Mouse (Mus musculus): ENCODE data around the gene Rere. TPM values are rescaled to one million over a fixed set of nuclear protein-coding genes. Genes with fewer than 3 reads are reported as not detected.

Rere gene
- polyA plus RNA-seq, 1 experiment from 2014 or later = 31.9 TPM

DNA sequence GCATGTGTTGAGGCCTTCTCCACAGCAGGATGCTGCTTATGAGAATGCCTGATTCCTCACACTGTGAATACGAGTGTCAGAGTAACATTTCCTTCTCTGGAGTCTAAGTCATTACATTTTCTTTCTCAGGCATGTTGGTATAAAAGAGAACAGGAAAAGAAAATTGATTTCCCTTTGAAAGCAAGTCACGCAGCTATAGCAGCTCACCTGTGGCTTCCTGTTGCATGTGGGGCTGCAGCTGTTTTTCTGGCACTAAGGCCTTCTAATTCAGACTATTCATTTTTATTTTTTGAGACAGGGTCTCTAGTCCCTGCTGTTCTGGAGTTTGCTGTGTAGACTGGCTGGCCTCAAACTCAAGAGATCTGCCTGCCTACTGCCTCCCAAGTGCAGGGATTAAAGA lies 117.6 kb downstream of the Rere start:
- Histone ChIP-seq H3K27me3 (no peaks in the 10 kb centered on the region), H3K36me3 (no peaks in the 10 kb centered on the region), H3K27ac (no peak overlapping the region), H3K9me3 (no peaks in the 10 kb centered on the region), H3K4me3 (no peak overlapping the region), H3K4me1 (peaks cover 62% of the 10 kb centered on the region), H3K9ac (no peak overlapping the region), H3K4me2 (no peak overlapping the region)
- 66% methylated on average over 2 of the region's 2 CpGs for WGBS
- ATAC-seq (ENCODE audit: borderline replicate concordance, extremely low read depth, low FRiP score, low TSS enrichment) = no peak

DNA sequence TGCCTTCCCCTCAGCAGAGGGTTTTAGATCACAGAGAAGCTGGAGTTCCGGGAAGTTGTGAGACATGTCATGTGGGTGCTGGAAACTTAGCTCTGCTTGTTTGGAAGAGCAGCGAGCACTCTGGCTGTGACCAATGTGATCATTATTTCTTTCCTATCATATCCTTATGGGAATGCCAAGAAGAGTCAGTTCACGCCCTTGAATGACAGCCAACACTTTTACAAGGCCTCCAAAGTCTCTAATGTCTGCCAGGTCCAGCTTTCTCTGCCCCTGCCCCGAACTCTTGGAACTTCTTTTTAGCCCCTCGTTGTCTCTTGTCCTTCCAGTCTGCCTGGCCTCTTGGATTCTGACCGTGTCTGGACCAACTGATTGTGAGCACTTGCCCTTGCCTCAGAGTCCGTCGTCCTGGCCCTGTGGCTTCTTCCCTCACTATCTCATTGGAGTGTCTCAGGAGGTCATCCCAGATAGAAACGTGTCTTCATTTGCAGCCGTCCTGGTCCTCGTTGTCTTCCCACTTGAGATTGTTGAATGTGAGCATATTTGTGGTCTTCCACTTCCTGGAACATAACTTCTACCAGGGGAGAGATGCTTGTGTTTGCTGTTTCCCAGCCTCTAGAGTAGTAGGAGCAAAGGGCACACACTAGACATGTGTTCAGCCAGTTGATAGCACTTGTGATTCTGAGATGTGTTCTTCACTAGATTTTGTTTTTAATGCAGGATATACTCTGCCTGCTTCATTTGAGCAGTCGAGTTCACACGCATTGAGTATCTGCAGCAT lies 120.6 kb downstream of the Rere start:
- no peaks in the 10 kb centered on the region for H3K27me3 ChIP-seq
- H3K9me3 ChIP-seq = no peaks in the 10 kb centered on the region
- H3K4me2 ChIP-seq = no peak overlapping the region
- ATAC-seq (ENCODE audit: borderline replicate concordance, extremely low read depth, low FRiP score, low TSS enrichment) = no peak
- peaks cover 72% of the 10 kb centered on the region for H3K4me1 ChIP-seq
- WGBS = 31% methylated on average over 13 of the region's 13 CpGs
- H3K27ac ChIP-seq = peak overlapping the region; percentile 45; the same call in 1 of the 2 replicates
- H3K4me3 ChIP-seq = no peak overlapping the region
- no peaks in the 10 kb centered on the region for H3K36me3 ChIP-seq
- H3K9ac ChIP-seq = no peak overlapping the region

DNA sequence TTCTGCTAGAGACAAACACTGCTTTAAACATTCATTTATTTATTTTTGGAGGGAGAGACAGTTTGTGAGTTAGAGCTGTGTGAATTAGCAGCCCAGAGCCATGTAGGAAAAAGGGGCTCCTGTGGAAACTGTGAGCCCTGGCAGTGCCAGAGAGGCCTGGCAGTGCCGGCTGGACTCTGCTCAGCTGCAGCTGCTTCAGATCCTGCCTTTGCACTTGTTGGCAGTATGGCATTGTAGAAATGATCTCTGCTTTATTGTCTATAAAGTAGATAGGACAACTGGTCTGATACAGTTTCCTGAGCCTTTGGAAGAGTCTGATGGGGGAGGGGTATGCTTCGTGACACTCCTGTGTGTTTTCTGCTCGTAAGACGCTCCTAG lies 121.2 kb downstream of the Rere start:
- H3K4me3 ChIP-seq = no peak overlapping the region
- ATAC-seq (ENCODE audit: borderline replicate concordance, extremely low read depth, low FRiP score, low TSS enrichment) = no peak
- H3K4me1 ChIP-seq = peaks cover 67% of the 10 kb centered on the region
- H3K9ac ChIP-seq = no peak overlapping the region
- H3K9me3 ChIP-seq = no peaks in the 10 kb centered on the region
- H3K27me3 ChIP-seq = no peaks in the 10 kb centered on the region
- no peak overlapping the region for H3K27ac ChIP-seq
- H3K36me3 ChIP-seq = no peaks in the 10 kb centered on the region
- H3K4me2 ChIP-seq = no peak overlapping the region
- 60% methylated on average over 4 of the region's 4 CpGs for WGBS

DNA sequence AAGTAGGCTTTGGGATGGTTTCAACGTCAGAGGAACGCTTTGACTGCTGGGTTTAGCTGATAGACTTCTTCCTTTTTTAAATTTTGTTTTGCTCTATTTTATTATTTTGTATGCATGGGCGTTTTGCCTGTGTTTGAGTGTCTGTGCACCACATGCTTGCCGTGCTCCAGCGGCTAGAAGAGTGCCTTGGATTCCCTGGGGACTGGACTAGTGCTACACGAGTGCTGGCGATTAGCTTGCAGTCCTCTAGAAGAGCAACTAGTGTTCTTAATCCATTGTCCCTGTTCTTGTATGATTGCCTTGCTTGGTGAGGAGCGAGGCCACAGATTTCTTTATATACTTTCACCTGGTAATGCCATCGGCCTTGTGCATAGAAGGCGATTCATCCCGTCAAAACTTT lies 122.5 kb downstream of the Rere start:
- H3K9me3 ChIP-seq = no peaks in the 10 kb centered on the region
- H3K4me1 ChIP-seq = peaks cover 66% of the 10 kb centered on the region
- H3K36me3 ChIP-seq = no peaks in the 10 kb centered on the region
- no peak overlapping the region for H3K9ac ChIP-seq
- peak overlapping the region; percentile 3; the same call in 1 of the 2 replicates for H3K27ac ChIP-seq
- H3K4me3 ChIP-seq = no peak overlapping the region
- H3K4me2 ChIP-seq = no peak overlapping the region
- ATAC-seq (ENCODE audit: borderline replicate concordance, extremely low read depth, low FRiP score, low TSS enrichment) = no peak
- 54% methylated on average over 11 of the region's 11 CpGs for whole genome bisulfite sequencing
- H3K27me3 ChIP-seq = no peaks in the 10 kb centered on the region

DNA sequence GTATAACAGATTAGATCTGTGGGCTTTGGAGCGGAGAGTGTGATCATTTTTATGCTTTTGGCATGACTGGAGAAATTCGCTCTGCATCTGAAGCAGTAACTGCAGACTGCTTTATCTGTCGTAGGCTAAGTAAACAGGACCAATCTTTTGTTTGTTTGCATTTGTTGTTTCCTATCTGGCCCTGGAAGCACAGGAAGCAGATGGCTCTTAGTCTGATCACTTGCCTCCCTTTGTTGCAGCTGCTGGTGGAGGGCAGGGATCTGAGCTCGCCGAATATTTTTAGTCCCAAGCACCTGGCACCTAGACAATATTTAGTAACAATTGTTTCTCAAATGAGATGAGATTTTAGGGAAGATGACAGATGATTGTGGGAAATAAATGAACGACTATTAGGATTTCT lies 123.1 kb downstream of the Rere start:
- Histone ChIP-seq H3K9me3 (no peaks in the 10 kb centered on the region), H3K36me3 (no peaks in the 10 kb centered on the region), H3K27ac (peak overlapping the region; percentile 3; the same call in 1 of the 2 replicates), H3K4me3 (no peak overlapping the region), H3K4me1 (peaks cover 66% of the 10 kb centered on the region), H3K27me3 (no peaks in the 10 kb centered on the region), H3K4me2 (no peak overlapping the region), H3K9ac (no peak overlapping the region)
- 26% methylated on average over 6 of the region's 6 CpGs for WGBS
- 0 out of 2 replicates have a peak, but pooled peaks have one; percentile 27 for ATAC-seq (ENCODE audit: borderline replicate concordance, extremely low read depth, low FRiP score, low TSS enrichment)

DNA sequence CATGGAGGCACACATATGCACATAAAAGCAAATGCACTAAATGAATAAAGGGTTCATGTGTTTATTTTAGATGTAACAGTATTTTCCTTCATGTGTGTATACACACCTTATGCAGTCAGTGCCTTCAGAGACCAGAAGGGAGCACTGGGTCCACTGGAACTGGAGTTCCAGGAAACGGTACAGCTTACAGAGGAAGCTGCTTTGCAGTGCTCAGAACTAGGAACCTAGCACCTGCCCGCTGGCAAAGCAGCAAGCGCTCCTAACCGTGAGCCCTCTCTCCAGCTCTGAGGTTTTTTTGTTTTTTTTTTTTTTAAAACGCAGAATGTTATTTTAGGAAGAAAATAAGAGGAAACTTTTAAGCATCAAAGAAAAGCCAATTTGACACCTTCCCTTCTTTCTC lies 124.3 kb downstream of the Rere start:
- H3K4me3 ChIP-seq = no peak overlapping the region
- peaks cover 56% of the 10 kb centered on the region for H3K4me1 ChIP-seq
- no peaks in the 10 kb centered on the region for H3K9me3 ChIP-seq
- no peak overlapping the region for H3K4me2 ChIP-seq
- no peaks in the 10 kb centered on the region for H3K36me3 ChIP-seq
- WGBS = 55% methylated on average over 5 of the region's 5 CpGs
- no peak overlapping the region for H3K9ac ChIP-seq
- H3K27me3 ChIP-seq = no peaks in the 10 kb centered on the region
- ATAC-seq (ENCODE audit: borderline replicate concordance, extremely low read depth, low FRiP score, low TSS enrichment) = no peak
- no peak overlapping the region for H3K27ac ChIP-seq

DNA sequence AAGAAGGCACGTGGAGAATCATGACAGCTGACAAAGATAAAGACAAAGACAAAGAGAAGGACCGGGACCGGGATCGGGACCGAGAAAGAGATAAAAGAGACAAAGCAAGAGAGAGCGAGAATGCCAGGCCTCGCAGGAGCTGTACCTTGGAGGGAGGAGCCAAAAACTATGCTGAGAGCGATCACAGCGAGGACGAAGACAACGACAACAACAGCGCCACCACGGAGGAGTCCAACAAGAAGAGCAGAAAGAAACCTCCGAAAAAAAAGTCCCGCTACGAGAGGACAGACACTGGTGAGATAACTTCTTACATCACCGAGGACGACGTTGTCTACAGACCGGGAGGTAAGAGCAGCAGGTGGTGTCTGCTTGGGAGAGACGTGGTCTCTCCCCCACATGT lies 124.9 kb downstream of the Rere start:
- ATAC-seq (ENCODE audit: borderline replicate concordance, extremely low read depth, low FRiP score, low TSS enrichment) = no peak
- H3K4me1 ChIP-seq = peaks cover 51% of the 10 kb centered on the region
- H3K9ac ChIP-seq = no peak overlapping the region
- H3K36me3 ChIP-seq = no peaks in the 10 kb centered on the region
- no peak overlapping the region for H3K4me3 ChIP-seq
- H3K27me3 ChIP-seq = no peaks in the 10 kb centered on the region
- H3K9me3 ChIP-seq = no peaks in the 10 kb centered on the region
- no peak overlapping the region for H3K4me2 ChIP-seq
- whole genome bisulfite sequencing = 44% methylated on average over 21 of the region's 21 CpGs
- H3K27ac ChIP-seq = no peak overlapping the region

DNA sequence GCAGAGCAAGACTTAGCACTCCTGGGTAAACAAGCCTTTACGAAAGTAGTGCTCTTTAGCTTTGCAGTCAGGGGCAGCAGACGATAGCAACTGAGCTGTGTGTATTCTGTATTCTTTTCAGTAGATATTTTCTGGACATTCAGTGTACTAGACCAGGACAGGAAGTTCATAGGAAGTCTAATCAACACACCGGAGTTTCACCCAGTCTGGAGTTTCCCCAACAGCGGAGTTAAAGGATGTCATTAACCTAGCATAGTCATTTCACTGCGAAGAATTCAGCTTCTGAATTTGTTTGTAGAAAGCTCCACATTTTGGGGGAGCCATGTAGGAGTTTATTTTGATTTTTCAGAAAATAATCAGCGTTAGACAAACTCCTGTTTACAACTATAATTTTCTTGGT lies 125.4 kb downstream of the Rere start:
- Histone ChIP-seq H3K4me3 (no peak overlapping the region), H3K9me3 (no peaks in the 10 kb centered on the region), H3K4me1 (peaks cover 46% of the 10 kb centered on the region), H3K27me3 (no peaks in the 10 kb centered on the region), H3K36me3 (no peaks in the 10 kb centered on the region), H3K9ac (no peak overlapping the region), H3K27ac (no peak overlapping the region), H3K4me2 (no peak overlapping the region)
- ATAC-seq (ENCODE audit: borderline replicate concordance, extremely low read depth, low FRiP score, low TSS enrichment) = no peak
- WGBS = 64% methylated on average over 6 of the region's 6 CpGs

DNA sequence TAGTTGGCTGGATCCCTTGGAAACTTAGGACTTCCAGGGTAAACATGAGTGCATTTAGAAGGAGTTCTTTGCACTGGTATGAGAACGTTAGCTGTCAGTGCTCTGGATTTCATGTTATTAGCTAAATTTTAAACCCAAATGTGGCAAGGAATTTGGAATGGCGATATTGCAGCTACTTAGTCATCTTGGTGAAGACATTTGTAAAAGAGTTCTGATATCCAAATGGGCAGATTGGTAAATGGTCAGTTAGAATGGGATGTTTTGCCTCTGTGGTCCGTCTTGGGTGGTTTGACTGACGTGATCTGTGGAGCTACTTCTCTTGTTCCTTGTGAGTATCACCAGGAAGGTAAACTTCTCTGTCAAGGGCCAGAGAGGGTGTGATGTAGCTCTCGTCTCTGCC lies 132.8 kb downstream of the Rere start:
- H3K4me2 ChIP-seq = no peak overlapping the region
- H3K27me3 ChIP-seq = no peaks in the 10 kb centered on the region
- H3K36me3 ChIP-seq = no peaks in the 10 kb centered on the region
- peaks cover 13% of the 10 kb centered on the region; the same call in 1 of the 2 replicates for H3K4me1 ChIP-seq
- ATAC-seq (ENCODE audit: borderline replicate concordance, extremely low read depth, low FRiP score, low TSS enrichment) = no peak
- WGBS = 53% methylated on average over 5 of the region's 5 CpGs
- H3K4me3 ChIP-seq = no peak overlapping the region
- H3K9ac ChIP-seq = no peak overlapping the region
- H3K27ac ChIP-seq = no peak overlapping the region
- H3K9me3 ChIP-seq = no peaks in the 10 kb centered on the region

DNA sequence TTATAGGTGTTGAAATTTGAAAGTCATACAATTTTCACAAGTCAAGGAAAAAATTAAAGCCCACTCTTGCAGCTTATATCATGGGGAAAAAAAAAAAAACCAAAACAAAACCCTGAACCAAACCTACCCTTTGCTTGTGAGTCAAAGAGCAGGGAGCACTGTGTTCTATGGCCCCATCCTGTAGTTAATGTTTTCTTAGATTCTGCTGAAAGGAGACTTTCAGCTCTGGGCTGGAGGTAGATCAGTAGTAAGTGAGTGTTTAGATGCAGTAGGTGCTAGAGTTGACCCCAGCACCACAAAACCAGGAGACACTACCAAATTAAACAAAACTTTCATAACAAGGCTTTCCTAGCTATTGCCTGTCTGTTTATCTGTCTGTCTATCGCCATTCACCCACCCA lies 133.3 kb downstream of the Rere start:
- H3K4me3 ChIP-seq = no peak overlapping the region
- 0 out of 2 replicates have a peak overlapping the region, but pooled peaks have one; percentile 9 for H3K27ac ChIP-seq
- H3K9ac ChIP-seq = no peak overlapping the region
- H3K36me3 ChIP-seq = no peaks in the 10 kb centered on the region
- H3K4me1 ChIP-seq = peaks cover 13% of the 10 kb centered on the region; the same call in 1 of the 2 replicates
- no peaks in the 10 kb centered on the region for H3K9me3 ChIP-seq
- no peak for ATAC-seq (ENCODE audit: borderline replicate concordance, extremely low read depth, low FRiP score, low TSS enrichment)
- WGBS = 83% methylated on average over 1 of the region's 1 CpGs
- H3K4me2 ChIP-seq = no peak overlapping the region
- H3K27me3 ChIP-seq = no peaks in the 10 kb centered on the region

DNA sequence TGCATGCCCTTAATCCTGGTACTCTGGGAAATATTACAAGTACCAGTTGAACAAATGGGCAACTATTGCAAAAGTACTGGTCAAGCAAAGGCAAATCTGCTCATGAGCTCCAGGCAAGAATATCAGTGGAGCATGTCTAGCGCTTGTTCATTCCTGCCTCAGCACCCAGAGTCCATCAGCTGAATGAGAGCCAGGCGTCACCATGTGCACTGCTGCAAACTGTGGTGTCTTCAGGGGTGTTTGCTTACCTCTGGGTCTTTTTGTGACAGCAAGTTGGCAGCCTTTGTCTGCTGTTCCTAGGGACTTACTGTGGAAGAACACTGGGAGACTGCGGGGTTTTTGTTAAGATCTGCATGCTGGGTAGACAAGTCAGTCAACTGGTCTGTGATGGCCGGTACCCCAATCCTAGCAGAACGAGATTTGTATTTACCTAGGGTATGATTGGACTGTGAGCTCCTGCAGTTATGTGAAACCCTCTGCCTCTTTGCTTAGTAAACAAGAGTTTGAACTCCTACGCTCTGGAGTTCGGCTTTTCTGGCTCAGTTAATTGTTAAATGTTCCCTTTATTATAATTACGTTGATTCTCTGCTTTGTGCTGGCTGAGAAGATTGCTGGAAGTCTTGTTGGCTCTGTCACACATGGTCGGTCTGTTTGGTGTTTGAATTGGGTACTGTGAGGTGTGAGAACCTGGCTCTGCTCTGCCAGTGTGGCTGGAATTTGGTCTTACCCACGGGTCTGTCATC lies 134.0 kb downstream of the Rere start:
- ATAC-seq (ENCODE audit: borderline replicate concordance, extremely low read depth, low FRiP score, low TSS enrichment) = no peak; the same call in 1 of the 2 replicates
- no peak overlapping the region for H3K4me3 ChIP-seq
- H3K27ac ChIP-seq = 0 out of 2 replicates have a peak overlapping the region, but pooled peaks have one; percentile 9
- WGBS = 57% methylated on average over 10 of the region's 10 CpGs
- no peaks in the 10 kb centered on the region for H3K27me3 ChIP-seq
- H3K4me1 ChIP-seq = peaks cover 13% of the 10 kb centered on the region; the same call in 1 of the 2 replicates
- H3K4me2 ChIP-seq = no peak overlapping the region
- H3K9ac ChIP-seq = no peak overlapping the region
- no peaks in the 10 kb centered on the region for H3K9me3 ChIP-seq
- no peaks in the 10 kb centered on the region for H3K36me3 ChIP-seq

DNA sequence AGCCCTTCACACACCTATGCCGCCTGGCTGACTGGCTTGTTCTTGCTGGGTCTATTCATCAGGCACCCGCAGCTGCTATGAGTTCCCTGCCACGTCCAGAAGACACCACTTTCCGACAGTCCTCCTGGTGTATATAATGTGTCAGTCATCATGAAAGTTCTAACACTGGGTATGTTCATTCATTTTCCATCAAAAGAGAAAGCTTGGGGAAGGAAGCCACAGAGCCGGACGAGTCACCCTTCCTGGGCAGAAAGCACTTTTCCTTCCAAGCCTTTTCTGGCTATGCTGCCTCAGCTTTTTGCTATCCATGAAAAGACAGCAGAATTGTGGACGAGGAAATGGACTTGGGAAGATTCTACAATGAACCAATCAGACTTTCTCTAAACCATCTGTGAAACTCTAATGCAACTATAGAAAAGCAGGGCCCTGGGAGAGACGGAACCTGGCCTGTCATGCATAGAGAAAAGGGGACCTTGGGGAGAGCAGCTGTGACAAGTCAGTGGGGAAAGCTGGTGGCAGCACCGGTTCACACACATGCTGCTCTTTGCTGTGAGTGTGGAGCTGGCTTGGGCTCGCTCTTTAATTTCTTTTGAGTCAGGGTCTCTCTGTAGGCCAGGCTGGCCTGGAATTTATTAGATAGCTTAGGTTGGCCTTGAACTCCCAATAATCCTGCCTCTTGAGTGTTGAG lies 139.3 kb downstream of the Rere start:
- Histone ChIP-seq H3K9me3 (no peaks in the 10 kb centered on the region), H3K4me1 (no peaks in the 10 kb centered on the region), H3K9ac (no peak overlapping the region), H3K36me3 (no peaks in the 10 kb centered on the region), H3K27ac (no peak overlapping the region), H3K27me3 (no peaks in the 10 kb centered on the region), H3K4me3 (no peak overlapping the region), H3K4me2 (no peak overlapping the region)
- 73% methylated on average over 10 of the region's 10 CpGs for WGBS
- no peak for ATAC-seq (ENCODE audit: borderline replicate concordance, extremely low read depth, low FRiP score, low TSS enrichment)
